Mouse (Mus musculus) thymus, adult 2 months (tissue): ENCODE measurements around the gene Hs1bp3.

Experiments used
- CTCF ChIP-seq: fragments of 200-500 bp; IDR thresholded peaks from 2 replicates; pipeline ENCODE4 v1.5.1; 2012; ENCODE audit warnings: mild to moderate bottlenecking, control low read depth, low read length, moderate library complexity, borderline replicate concordance; ENCODE audit not compliant: control insufficient read depth, poor library complexity, insufficient read depth; ENCODE audit errors: extremely low read depth
- POLR2A ChIP-seq: fragments of 200-500 bp; IDR thresholded peaks from 2 replicates; pipeline ENCODE4 v1.6.1; 2012; ENCODE audit warnings: mild to moderate bottlenecking, low read length, control low read depth, moderate library complexity; ENCODE audit not compliant: control insufficient read depth, poor library complexity, insufficient read depth; ENCODE audit errors: extremely low read depth

- no peak for TF ChIP-seq CTCF
- no peak for TF ChIP-seq POLR2A
These were observed 12.8 kb downstream of the Hs1bp3 start for GRCm38 (mm10) chr12:8325943-8326522.
